Mouse (Mus musculus): ENCODE measurements around the gene Robo1. TPM values are rescaled to one million over a fixed set of nuclear protein-coding genes. Genes with fewer than 3 reads are reported as not detected.
"Not testable (repeated sequence)": the region's sequence is repeated elsewhere in the genome, so short reads cannot be mapped to it uniquely, and the experiment has no call there.

The Robo1 gene
- total RNA-seq, 2 experiments from 2014 or later, result 101 to 104 TPM

- DNase-seq (ENCODE audit: low spot score in 2 of 2), result no peak
Observed at GRCm38 (mm10) chr16:72444428-72445135, 136.5 kb downstream of the Robo1 start.

GRCm38 (mm10) chr16:72458155-72458554 is 150.0 kb downstream of the Robo1 start:
- DNase-seq (ENCODE audit: low spot score in 2 of 2), result no peak

GRCm38 (mm10) chr16:72458576-72458975 is 150.5 kb downstream of the Robo1 start:
- no peak for DNase-seq (ENCODE audit: low spot score in 2 of 2)

GRCm38 (mm10) chr16:72465696-72466095 is 157.6 kb downstream of the Robo1 start:
- DNase-seq (ENCODE audit: low spot score in 2 of 2), result no peak

- DNase-seq (ENCODE audit: low spot score in 2 of 2), result no peak
Observed at GRCm38 (mm10) chr16:72470037-72470673, 162.0 kb downstream of the Robo1 start.

- no peak for DNase-seq (ENCODE audit: low spot score in 2 of 2)
Observed at GRCm38 (mm10) chr16:72510716-72511199, 202.7 kb downstream of the Robo1 start.

GRCm38 (mm10) chr16:72531337-72531736 is 223.2 kb downstream of the Robo1 start:
- DNase-seq (ENCODE audit: low spot score in 2 of 2), result no peak

- no peak for DNase-seq (ENCODE audit: low spot score in 2 of 2)
Observed at GRCm38 (mm10) chr16:72533900-72534571, 225.9 kb downstream of the Robo1 start.

- DNase-seq (ENCODE audit: low spot score in 2 of 2), result no peak
Observed at GRCm38 (mm10) chr16:72538171-72538570, 230.1 kb downstream of the Robo1 start.

- no peak for DNase-seq (ENCODE audit: low spot score in 2 of 2)
Observed at GRCm38 (mm10) chr16:72543928-72544327, 235.8 kb downstream of the Robo1 start.

- DNase-seq (ENCODE audit: low spot score in 2 of 2), result no peak
Observed at GRCm38 (mm10) chr16:72544950-72545349, 236.8 kb downstream of the Robo1 start.

- DNase-seq (ENCODE audit: low spot score in 2 of 2), result no peak
Observed at GRCm38 (mm10) chr16:72551672-72552243, 243.7 kb downstream of the Robo1 start.

- no peak for DNase-seq (ENCODE audit: low spot score in 2 of 2)
Observed at GRCm38 (mm10) chr16:72553713-72554112, 245.6 kb downstream of the Robo1 start.

- not testable (repeated sequence) for DNase-seq (ENCODE audit: low spot score in 2 of 2)
Observed at GRCm38 (mm10) chr16:72562149-72562548, 254.0 kb downstream of the Robo1 start.

GRCm38 (mm10) chr16:72563196-72563963 is 255.3 kb downstream of the Robo1 start:
- no peak for DNase-seq (ENCODE audit: low spot score in 2 of 2)

GRCm38 (mm10) chr16:72575171-72575570 is 267.1 kb downstream of the Robo1 start:
- no peak for DNase-seq (ENCODE audit: low spot score in 2 of 2)

- DNase-seq (ENCODE audit: low spot score in 2 of 2), result no peak
Observed at GRCm38 (mm10) chr16:72576956-72577355, 268.9 kb downstream of the Robo1 start.

GRCm38 (mm10) chr16:72584454-72585159 is 276.5 kb downstream of the Robo1 start:
- DNase-seq (ENCODE audit: low spot score in 2 of 2), result no peak

- DNase-seq (ENCODE audit: low spot score in 2 of 2), result no peak
Observed at GRCm38 (mm10) chr16:72585160-72585813, 277.2 kb downstream of the Robo1 start.
